Mouse (Mus musculus) forebrain, embryonic 14.5 days (tissue): ENCODE measurements around the gene Hmgcs2. TPM values are rescaled to one million over a fixed set of nuclear protein-coding genes. Genes with fewer than 3 reads are reported as not detected.

Source experiments
- ATAC-seq: fragments of 200-750 bp; cut with Nextera tagmentation; 2 replicates; pipeline ENCODE4 v1.8.0; 2017; ENCODE audit warnings: mild to moderate bottlenecking, moderate library complexity
- DNase-seq: peaks from one replicate; pipeline ENCODE4 v3.0.0-alpha.2; 2015; ENCODE audit warnings: low spot score
- H3K27ac ChIP-seq: fragments of 300-500 bp; sonication (generic); 2 replicates; pipeline ENCODE4 v1.5.1; 2014; ENCODE audit warnings: low read depth, mild to moderate bottlenecking, control low read depth, low read length, moderate library complexity
- H3K27me3 ChIP-seq: fragments of 300-500 bp; sonication (generic); replicated peaks from 2 replicates; pipeline ENCODE4 v1.6.1; 2014; ENCODE audit warnings: low read length, control low read depth, mixed read lengths; ENCODE audit not compliant: control insufficient read depth, insufficient read depth
- H3K36me3 ChIP-seq: fragments of 300-500 bp; sonication (generic); 2 replicates; pipeline ENCODE4 v1.6.1; 2014; ENCODE audit warnings: low read length, control low read depth; ENCODE audit not compliant: control insufficient read depth, insufficient read depth
- H3K4me1 ChIP-seq: fragments of 300-500 bp; sonication (generic); 2 replicates; pipeline ENCODE4 v1.6.1; 2014; ENCODE audit warnings: antibody characterized with exemption, low read length, control low read depth; ENCODE audit not compliant: control insufficient read depth, insufficient read depth
- H3K4me2 ChIP-seq: fragments of 300-500 bp; sonication (generic); 2 replicates; pipeline ENCODE4 v1.6.1; 2014; ENCODE audit warnings: mild to moderate bottlenecking, control low read depth, low read length
- H3K4me3 ChIP-seq: fragments of 300-500 bp; sonication (generic); 2 replicates; pipeline ENCODE4 v1.5.1; 2014; ENCODE audit warnings: low read depth, low read length, control low read depth
- H3K9ac ChIP-seq: fragments of 300-500 bp; sonication (generic); 2 replicates; pipeline ENCODE4 v1.6.1; 2014; ENCODE audit warnings: mild to moderate bottlenecking, low read length, control low read depth, moderate library complexity
- H3K9me3 ChIP-seq: fragments of 300-500 bp; sonication (generic); replicated peaks from 2 replicates; pipeline ENCODE4 v1.6.1; 2016; ENCODE audit warnings: low read length, control low read depth, mixed read lengths; ENCODE audit not compliant: control insufficient read depth
- WGBS: fragments of 180-500 bp; shearing (Covaris S2); extraction: QIAGEN DNeasy Blood & Tissue Kit; methylation state at CpG from one replicate; pipeline ENCODE4 v1.1.7; 2014; 5-methylcytosine and 5-hydroxymethylcytosine counted together
- polyA plus RNA-seq: library from polyadenylated mRNA; unstranded; fragments of >200 nt; fragmentation: Nextera tagmentation; extraction: Ambion mirVana; gene quantifications from 2 replicates; pipeline ENCODE4 v1.2.1, GENCODE M21; 2014

Gene Hmgcs2
- polyA plus RNA-seq, 1 experiment from 2014 or later, result 10.2 TPM

DNA sequence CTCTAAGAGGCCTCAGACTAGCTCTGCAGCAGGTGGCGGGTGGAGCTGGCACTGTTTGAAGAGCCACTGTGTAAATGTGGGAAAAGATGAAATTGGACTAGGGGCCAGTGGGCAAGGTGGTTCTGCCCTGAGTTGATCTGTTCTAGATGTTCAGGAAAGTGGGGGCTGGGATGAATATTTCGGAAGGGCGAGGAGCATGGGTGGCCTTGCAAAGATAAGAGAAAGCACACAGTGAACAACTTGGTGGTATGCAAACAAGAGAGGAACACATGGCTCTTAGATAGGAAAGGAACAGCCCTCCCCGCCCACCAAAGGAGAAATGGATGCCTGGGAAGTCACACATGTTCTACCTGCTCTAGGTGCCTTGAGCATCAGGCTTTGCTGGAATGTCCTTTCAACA is 18.8 kb upstream of the Hmgcs2 start:
- Histone ChIP-seq H3K9me3 (no peaks in the 10 kb centered on the region), H3K4me1 (no peaks in the 10 kb centered on the region), H3K9ac (no peak overlapping the region), H3K4me2 (no peak overlapping the region), H3K27ac (no peak overlapping the region), H3K27me3 (no peaks in the 10 kb centered on the region), H3K36me3 (no peaks in the 10 kb centered on the region), H3K4me3 (no peak overlapping the region)
- 92% methylated on average over 4 of the region's 4 CpGs for WGBS
- ATAC-seq (no peak), DNase-seq (no peak)

DNA sequence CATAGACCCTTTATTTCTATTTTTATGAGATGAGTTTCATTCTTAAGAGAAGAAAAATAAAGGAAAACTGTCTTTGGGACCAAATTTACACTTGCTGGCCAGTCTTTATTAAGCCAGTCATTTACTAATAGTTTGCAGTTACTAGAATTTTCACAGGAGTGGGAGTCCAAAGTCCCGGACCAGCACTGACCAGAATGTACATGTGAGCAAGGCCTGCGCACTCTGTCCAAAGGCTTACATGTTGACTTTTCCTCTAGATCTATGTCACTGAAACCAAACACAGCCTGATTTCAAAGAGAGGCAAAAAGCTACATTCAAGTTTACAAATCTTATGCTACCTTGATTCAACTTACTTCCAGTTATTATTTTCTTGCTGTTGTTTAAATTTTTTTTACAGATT is 18.1 kb upstream of the Hmgcs2 start:
- WGBS, result 93% methylated on average over 2 of the region's 2 CpGs
- Histone ChIP-seq H3K4me2 (no peak overlapping the region), H3K27ac (no peak overlapping the region), H3K4me3 (no peak overlapping the region), H3K27me3 (no peaks in the 10 kb centered on the region), H3K36me3 (no peaks in the 10 kb centered on the region), H3K9me3 (no peaks in the 10 kb centered on the region), H3K9ac (no peak overlapping the region), H3K4me1 (peaks cover 1% of the 10 kb centered on the region; the same call in 1 of the 2 replicates)
- ATAC-seq, result no peak
- no peak for DNase-seq

DNA sequence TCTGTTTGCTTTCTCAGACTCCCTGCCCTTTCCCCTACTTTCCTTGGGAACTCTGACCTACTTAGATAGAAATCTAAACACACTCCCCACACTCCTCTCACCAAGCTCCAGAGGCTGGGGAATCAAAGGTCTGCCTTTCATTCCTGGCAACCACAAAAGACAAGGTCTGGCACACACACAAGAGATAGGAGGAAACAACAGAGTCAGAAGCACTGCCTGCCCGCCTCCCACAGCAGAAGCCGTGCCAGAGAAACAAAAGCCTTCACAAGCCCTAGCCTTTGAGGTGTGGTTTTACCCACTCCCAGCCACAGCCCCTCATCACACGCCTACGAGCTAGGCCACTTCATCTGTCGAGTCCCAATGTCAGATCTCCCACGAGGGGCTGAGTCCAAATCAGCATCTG is 13.0 kb upstream of the Hmgcs2 start:
- no peak overlapping the region for H3K9ac ChIP-seq
- H3K4me1 ChIP-seq, result peaks cover 6% of the 10 kb centered on the region; the same call in 1 of the 2 replicates
- DNase-seq (peak; percentile 35), ATAC-seq (peak; percentile 40; the same call in 1 of the 2 replicates)
- H3K36me3 ChIP-seq, result no peaks in the 10 kb centered on the region
- no peaks in the 10 kb centered on the region for H3K9me3 ChIP-seq
- H3K4me3 ChIP-seq, result no peak overlapping the region
- H3K27me3 ChIP-seq, result no peaks in the 10 kb centered on the region
- no peak overlapping the region for H3K27ac ChIP-seq
- WGBS, result 4% methylated on average over 6 of the region's 6 CpGs
- no peak overlapping the region for H3K4me2 ChIP-seq

DNA sequence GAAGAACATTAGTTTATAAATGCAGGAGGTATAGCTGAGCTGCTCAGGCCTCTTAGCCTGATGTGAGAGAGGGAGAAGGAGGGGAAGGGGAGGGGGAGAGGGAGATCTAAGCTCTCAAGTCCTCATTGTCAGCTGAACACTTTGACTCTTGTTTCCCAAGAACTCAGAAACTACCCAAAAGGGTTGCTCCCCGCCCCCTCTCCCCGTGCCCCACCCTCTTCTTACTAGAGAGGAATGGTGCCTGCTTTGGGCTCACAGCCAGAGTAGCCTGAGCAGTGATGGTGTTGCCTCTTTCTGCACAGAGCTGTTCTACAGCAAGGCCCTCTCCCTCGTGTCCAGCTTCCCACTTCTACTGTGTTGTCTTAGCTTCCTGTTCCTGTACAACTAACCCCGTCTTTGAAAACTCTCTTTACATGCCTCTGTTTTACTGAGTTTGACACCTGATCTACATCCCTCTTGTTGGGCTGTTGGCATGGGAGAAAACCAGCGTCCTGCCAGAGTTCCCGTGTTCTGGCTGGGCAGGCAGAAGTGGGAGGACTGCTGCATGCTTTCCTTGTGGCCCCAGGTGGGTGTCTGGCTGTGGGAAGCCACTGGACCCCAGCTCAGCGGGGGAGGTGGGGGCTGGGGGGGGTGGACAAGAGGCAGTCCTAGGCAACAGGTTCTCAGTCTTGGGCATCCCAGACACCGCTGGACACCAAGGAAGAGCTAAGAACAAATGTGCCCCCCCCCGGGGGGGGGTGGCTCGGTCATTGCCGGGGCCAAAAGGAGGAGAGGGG is 6.4 kb upstream of the Hmgcs2 start:
- no peaks in the 10 kb centered on the region for H3K27me3 ChIP-seq
- DNase-seq (peak; percentile 32), ATAC-seq (peak; percentile 40; the same call in 1 of the 2 replicates)
- H3K9ac ChIP-seq, result no peak overlapping the region
- no peak overlapping the region for H3K27ac ChIP-seq
- no peaks in the 10 kb centered on the region for H3K36me3 ChIP-seq
- H3K4me3 ChIP-seq, result no peak overlapping the region
- WGBS, result 57% methylated on average over 11 of the region's 11 CpGs
- H3K4me1 ChIP-seq, result no peaks in the 10 kb centered on the region
- no peaks in the 10 kb centered on the region for H3K9me3 ChIP-seq
- no peak overlapping the region for H3K4me2 ChIP-seq

DNA sequence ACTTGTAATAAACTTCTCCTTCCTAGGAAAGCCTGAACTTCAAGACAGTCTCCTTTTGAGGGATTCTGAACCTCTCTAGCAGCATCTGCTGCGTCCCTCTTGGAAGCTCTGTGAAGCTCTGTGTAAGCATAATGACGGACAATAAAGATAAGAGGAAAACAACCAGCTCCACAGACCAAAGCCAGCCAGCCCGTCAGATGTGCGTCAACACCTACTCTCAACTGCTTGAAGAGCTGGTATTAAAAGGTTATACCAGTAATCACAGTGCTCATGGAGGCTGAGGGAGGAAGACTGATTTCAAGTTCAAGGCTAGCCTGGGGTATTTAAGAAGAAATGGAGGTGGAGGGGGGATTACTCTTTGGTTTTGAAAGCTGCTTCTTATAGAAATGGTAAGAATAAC is 553 bp upstream of the Hmgcs2 start:
- ATAC-seq, result no peak
- 90% methylated on average over 4 of the region's 4 CpGs for WGBS

DNA sequence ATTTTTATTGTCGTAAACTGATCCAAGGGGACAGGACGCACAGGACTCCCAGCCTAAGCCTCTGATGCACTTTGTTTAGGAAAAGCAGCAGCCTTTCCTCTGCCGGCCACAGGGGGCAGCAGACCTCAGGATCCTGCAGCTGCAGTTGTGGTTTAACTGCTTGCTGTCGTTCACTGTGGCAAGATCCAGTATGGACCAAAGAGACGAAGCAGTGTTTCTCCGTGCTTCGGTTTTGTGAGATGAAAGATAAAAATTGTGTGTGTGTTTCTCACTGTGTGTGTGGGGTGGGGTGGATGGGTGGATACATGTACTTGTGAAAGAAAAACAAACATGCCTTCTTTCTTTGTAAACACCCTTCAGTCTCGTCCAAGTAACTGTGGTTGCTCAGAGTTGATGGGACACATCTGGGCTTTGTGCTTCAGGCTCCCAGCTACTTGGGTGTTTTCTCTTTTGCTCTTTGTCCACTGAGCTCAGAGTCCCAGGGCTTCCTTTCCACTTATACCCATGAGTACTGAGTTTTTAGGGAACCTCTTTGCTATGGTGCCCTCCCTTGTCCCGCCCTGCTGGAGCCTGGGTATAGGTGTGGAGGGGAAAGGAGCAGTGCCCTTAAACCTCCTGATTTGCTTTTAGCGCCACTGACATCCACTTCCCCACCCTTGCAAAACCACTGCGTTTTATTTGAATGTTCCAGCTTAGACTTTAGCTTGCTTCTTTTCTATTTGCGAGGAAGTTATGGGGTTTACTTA is 871 bp downstream of the Hmgcs2 start:
- ATAC-seq, result peak; percentile 89
- WGBS, result 44% methylated on average over 12 of the region's 12 CpGs
- no peaks in the 10 kb centered on the region for H3K27me3 ChIP-seq
- no peaks in the 10 kb centered on the region for H3K4me1 ChIP-seq
- no peaks in the 10 kb centered on the region for H3K36me3 ChIP-seq
- H3K4me3 ChIP-seq, result no peak overlapping the region
- no peak overlapping the region for H3K27ac ChIP-seq
- H3K4me2 ChIP-seq, result peak overlapping the region; percentile 26; the same call in 1 of the 2 replicates
- DNase-seq, result peak; percentile 82
- H3K9ac ChIP-seq, result no peak overlapping the region
- H3K9me3 ChIP-seq, result no peaks in the 10 kb centered on the region

More for the DNA sequence above, 553 bp upstream of the Hmgcs2 start:
- H3K4me2 ChIP-seq, result no peak overlapping the region
- no peaks in the 10 kb centered on the region for H3K36me3 ChIP-seq
- no peak overlapping the region for H3K27ac ChIP-seq
- no peaks in the 10 kb centered on the region for H3K4me1 ChIP-seq
- no peaks in the 10 kb centered on the region for H3K27me3 ChIP-seq
- no peak overlapping the region for H3K4me3 ChIP-seq
- H3K9me3 ChIP-seq, result no peaks in the 10 kb centered on the region
- no peak overlapping the region for H3K9ac ChIP-seq
- DNase-seq, result no peak

DNA sequence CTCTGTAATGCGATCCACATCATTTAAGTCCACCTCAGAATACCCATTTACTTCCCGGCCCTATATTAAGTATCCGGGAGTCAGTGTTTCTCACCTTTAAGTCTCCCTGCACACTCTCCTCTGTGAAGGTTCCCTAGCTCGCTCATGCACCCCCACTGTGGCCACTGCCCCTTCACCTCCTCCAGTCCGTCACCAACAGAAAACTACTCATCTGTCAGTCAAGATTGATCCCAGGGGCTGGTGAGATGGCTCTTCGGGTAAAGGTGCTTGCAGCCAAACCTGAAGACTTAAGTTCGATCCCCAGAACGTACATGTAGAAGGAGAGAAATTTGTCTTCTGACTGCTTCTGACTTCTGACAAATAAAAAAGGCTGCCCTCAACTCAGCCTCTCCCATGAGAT is 2.2 kb downstream of the Hmgcs2 start:
- no peak overlapping the region for H3K27ac ChIP-seq
- WGBS, result 94% methylated on average over 8 of the region's 8 CpGs
- no peaks in the 10 kb centered on the region for H3K27me3 ChIP-seq
- H3K4me2 ChIP-seq, result no peak overlapping the region
- DNase-seq (no peak), ATAC-seq (no peak)
- H3K36me3 ChIP-seq, result no peaks in the 10 kb centered on the region
- H3K9ac ChIP-seq, result no peak overlapping the region
- no peaks in the 10 kb centered on the region for H3K4me1 ChIP-seq
- no peaks in the 10 kb centered on the region for H3K9me3 ChIP-seq
- H3K4me3 ChIP-seq, result no peak overlapping the region

DNA sequence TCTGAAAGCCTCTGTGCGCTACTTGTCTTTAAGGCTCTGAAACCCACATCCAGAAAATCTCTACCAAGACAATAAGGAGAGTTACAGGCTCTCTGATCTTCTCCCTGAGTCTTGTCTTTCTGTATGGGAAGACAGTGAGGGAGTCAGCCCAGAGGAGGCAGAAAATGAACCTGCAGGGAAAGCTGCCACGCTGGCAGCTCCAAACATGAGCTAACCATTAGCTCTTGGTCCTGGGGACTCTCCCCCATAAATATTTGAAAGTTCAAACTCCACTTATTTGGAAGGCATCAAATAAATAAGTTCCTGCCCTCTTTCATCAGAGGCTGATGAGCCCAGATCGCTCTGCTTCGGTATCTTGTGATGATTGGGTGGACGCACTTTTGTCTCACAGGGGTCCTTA is 3.0 kb downstream of the Hmgcs2 start:
- ATAC-seq (no peak), DNase-seq (no peak)
- 92% methylated on average over 5 of the region's 5 CpGs for WGBS
- H3K27ac ChIP-seq, result no peak overlapping the region
- no peaks in the 10 kb centered on the region for H3K4me1 ChIP-seq
- no peaks in the 10 kb centered on the region for H3K27me3 ChIP-seq
- no peak overlapping the region for H3K4me2 ChIP-seq
- H3K4me3 ChIP-seq, result no peak overlapping the region
- H3K36me3 ChIP-seq, result no peaks in the 10 kb centered on the region
- H3K9ac ChIP-seq, result no peak overlapping the region
- no peaks in the 10 kb centered on the region for H3K9me3 ChIP-seq

DNA sequence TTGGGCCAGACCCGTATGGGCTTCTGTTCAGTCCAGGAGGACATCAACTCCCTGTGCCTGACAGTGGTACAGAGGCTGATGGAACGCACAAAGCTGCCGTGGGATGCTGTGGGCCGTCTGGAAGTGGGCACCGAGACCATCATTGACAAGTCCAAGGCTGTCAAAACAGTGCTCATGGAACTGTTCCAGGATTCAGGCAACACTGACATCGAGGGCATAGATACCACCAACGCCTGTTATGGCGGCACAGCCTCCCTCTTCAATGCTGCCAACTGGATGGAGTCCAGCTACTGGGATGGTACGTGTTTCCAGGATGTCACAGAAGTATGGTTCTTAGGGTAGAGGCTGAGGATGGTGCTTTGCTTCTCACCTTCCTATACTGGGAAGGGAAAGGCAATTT is 10.8 kb downstream of the Hmgcs2 start:
- DNase-seq (no peak), ATAC-seq (no peak)
- Histone ChIP-seq H3K9me3 (no peaks in the 10 kb centered on the region), H3K27me3 (no peaks in the 10 kb centered on the region), H3K36me3 (no peaks in the 10 kb centered on the region), H3K4me3 (no peak overlapping the region), H3K4me1 (no peaks in the 10 kb centered on the region), H3K9ac (no peak overlapping the region), H3K27ac (no peak overlapping the region), H3K4me2 (no peak overlapping the region)
- 83% methylated on average over 9 of the region's 9 CpGs for WGBS
